Mouse (Mus musculus): ENCODE data around the gene Gpc3.

DNA sequence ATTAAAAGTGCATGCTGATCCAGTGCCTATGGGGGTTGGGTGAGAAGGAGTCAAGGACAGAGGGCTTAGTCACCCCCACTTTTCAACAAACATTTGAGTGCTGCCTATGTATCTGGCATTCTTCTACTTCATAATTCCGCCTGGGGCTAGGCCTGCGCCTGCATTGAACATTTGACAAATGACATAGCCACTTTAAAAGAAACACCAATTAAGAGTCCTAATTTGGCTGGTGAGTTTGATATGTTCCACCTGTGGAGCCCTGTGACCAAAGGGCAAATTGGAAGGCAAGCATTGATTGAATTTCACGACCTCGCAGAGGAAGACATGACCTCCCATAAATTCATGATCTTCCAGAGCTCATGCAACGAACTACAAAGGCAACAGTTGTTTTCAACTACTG, 2.4 kb upstream of the Gpc3 start:
- TF ChIP-seq CTCF (IDR thresholded peaks at IDR 0.05; ENCODE audit: insufficient read depth, low read depth, low read length) (no peak), POLR2A (IDR thresholded peaks at IDR 0.05; ENCODE audit: insufficient read depth, low read depth, low read length) (no peak)

Data from olfactory bulb, adult 2 months (tissue).